Mouse (Mus musculus): Measurements from ENCODE around the gene Edc3.

Edc3 gene

GRCm38 (mm10) chr9:57708068-57708719, at the start of gene Edc3:
Gene Edc3, plus strand, starts transcription at chr9:57708540.
- DNase-seq (ENCODE audit: low read depth, low spot score) = peak; percentile 59

GRCm38 (mm10) chr9:57658970-57659369, 49.4 kb upstream of the Edc3 start:
- DNase-seq (ENCODE audit: low read depth, low spot score) = no peak

- no peak for DNase-seq (ENCODE audit: low read depth, low spot score)
Measured at GRCm38 (mm10) chr9:57659774-57660173, 48.6 kb upstream of the Edc3 start.

- DNase-seq (ENCODE audit: low read depth, low spot score) = no peak
Measured at GRCm38 (mm10) chr9:57660501-57660900, 47.8 kb upstream of the Edc3 start.

- DNase-seq (ENCODE audit: low read depth, low spot score) = no peak
Measured at GRCm38 (mm10) chr9:57661552-57661951, 46.8 kb upstream of the Edc3 start.

GRCm38 (mm10) chr9:57664616-57665015, 43.7 kb upstream of the Edc3 start:
- DNase-seq (ENCODE audit: low read depth, low spot score) = no peak

- no peak for DNase-seq (ENCODE audit: low read depth, low spot score)
Measured at GRCm38 (mm10) chr9:57666536-57666935, 41.8 kb upstream of the Edc3 start.

GRCm38 (mm10) chr9:57667136-57667535, 41.2 kb upstream of the Edc3 start:
- no peak for DNase-seq (ENCODE audit: low read depth, low spot score)

- DNase-seq (ENCODE audit: low read depth, low spot score) = no peak
Measured at GRCm38 (mm10) chr9:57667817-57668216, 40.5 kb upstream of the Edc3 start.

GRCm38 (mm10) chr9:57668277-57668676, 40.1 kb upstream of the Edc3 start:
- no peak for DNase-seq (ENCODE audit: low read depth, low spot score)

GRCm38 (mm10) chr9:57669566-57669965, 38.8 kb upstream of the Edc3 start:
- DNase-seq (ENCODE audit: low read depth, low spot score) = no peak

GRCm38 (mm10) chr9:57671037-57671436, 37.3 kb upstream of the Edc3 start:
- DNase-seq (ENCODE audit: low read depth, low spot score) = no peak

GRCm38 (mm10) chr9:57671500-57671899, 36.8 kb upstream of the Edc3 start:
- DNase-seq (ENCODE audit: low read depth, low spot score) = no peak

GRCm38 (mm10) chr9:57681411-57681810, 26.9 kb upstream of the Edc3 start:
- DNase-seq (ENCODE audit: low read depth, low spot score) = no peak

GRCm38 (mm10) chr9:57683520-57683919, 24.8 kb upstream of the Edc3 start, which contains the start of gene Cyp1a2:
Gene Cyp1a2, minus strand, starts transcription at chr9:57683703.
- DNase-seq (ENCODE audit: low read depth, low spot score) = no peak

GRCm38 (mm10) chr9:57686011-57686410, 22.3 kb upstream of the Edc3 start:
- DNase-seq (ENCODE audit: low read depth, low spot score) = no peak

GRCm38 (mm10) chr9:57687751-57688150, 20.6 kb upstream of the Edc3 start, which contains the start of gene Cyp1a1:
Gene Cyp1a1, plus strand, starts transcription at chr9:57687928.
- DNase-seq (ENCODE audit: low read depth, low spot score) = no peak

GRCm38 (mm10) chr9:57688158-57688557, 20.2 kb upstream of the Edc3 start:
- no peak for DNase-seq (ENCODE audit: low read depth, low spot score)

GRCm38 (mm10) chr9:57688606-57689005, 19.7 kb upstream of the Edc3 start:
- no peak for DNase-seq (ENCODE audit: low read depth, low spot score)

- DNase-seq (ENCODE audit: low read depth, low spot score) = no peak
Measured at GRCm38 (mm10) chr9:57694108-57694507, 14.2 kb upstream of the Edc3 start.

GRCm38 (mm10) chr9:57696380-57697285, 11.7 kb upstream of the Edc3 start:
- peak; percentile 33 for DNase-seq (ENCODE audit: low read depth, low spot score)

- DNase-seq (ENCODE audit: low read depth, low spot score) = no peak
Measured at GRCm38 (mm10) chr9:57697380-57697779, 11.0 kb upstream of the Edc3 start.

All from skeletal muscle tissue, adult 2 months (tissue).